Mouse (Mus musculus) midbrain, embryonic 12.5 days (tissue): ENCODE results near the gene Mad2l2. TPM values are rescaled to one million over a fixed set of nuclear protein-coding genes. Genes with fewer than 3 reads are reported as not detected.

ENCODE experiments used
- ATAC-seq: fragments of 200-750 bp; cut with Nextera tagmentation; 2 replicates; pipeline ENCODE4 v1.8.0; 2017; ENCODE audit warnings: low read depth, moderate TSS enrichment, moderate library complexity; ENCODE audit not compliant: low FRiP score
- H3K27ac ChIP-seq: fragments of 300-500 bp; sonication (generic); replicated peaks from 2 replicates; pipeline ENCODE4 v1.5.1; 2016; ENCODE audit warnings: mild to moderate bottlenecking
- H3K27me3 ChIP-seq: fragments of 300-500 bp; sonication (generic); 2 replicates; pipeline ENCODE4 v1.6.1; 2016; ENCODE audit warnings: mild to moderate bottlenecking
- H3K36me3 ChIP-seq: fragments of 300-500 bp; sonication (generic); 2 replicates; pipeline ENCODE4 v1.6.1; 2016
- H3K4me1 ChIP-seq: fragments of 300-500 bp; sonication (generic); 2 replicates; pipeline ENCODE4 v1.6.1; 2016
- H3K4me2 ChIP-seq: fragments of 300-500 bp; sonication (generic); replicated peaks from 2 replicates; pipeline ENCODE4 v1.6.1; 2016; ENCODE audit warnings: mild to moderate bottlenecking, moderate library complexity
- H3K4me3 ChIP-seq: fragments of 300-500 bp; sonication (generic); 2 replicates; pipeline ENCODE4 v1.5.1; 2016; ENCODE audit warnings: mild to moderate bottlenecking
- H3K9ac ChIP-seq: fragments of 300-500 bp; sonication (generic); replicated peaks from 2 replicates; pipeline ENCODE4 v1.6.1; 2016; ENCODE audit warnings: mild to moderate bottlenecking, moderate library complexity
- H3K9me3 ChIP-seq: fragments of 300-500 bp; sonication (generic); 2 replicates; pipeline ENCODE4 v1.6.1; 2016; ENCODE audit warnings: mild to moderate bottlenecking
- WGBS: fragments of 180-500 bp; shearing (Covaris S2); methylation state at CpG from one replicate; pipeline ENCODE4 v1.1.7; 2016; 5-methylcytosine and 5-hydroxymethylcytosine counted together
- polyA plus RNA-seq: library from polyadenylated mRNA; unstranded; fragments of >200 nt; fragmentation: Nextera tagmentation; extraction: Ambion mirVana; gene quantifications from 2 replicates; pipeline ENCODE4 v1.2.1, GENCODE M21; 2016

Gene Mad2l2
- polyA plus RNA-seq, 1 experiment from 2014 or later = 94.7 TPM

GRCm38 (mm10) chr4:148089166-148089565 lies 41.0 kb upstream of the Mad2l2 start:
- Histone ChIP-seq H3K9me3 (no peaks in the 10 kb centered on the region), H3K4me2 (no peak overlapping the region), H3K9ac (no peak overlapping the region), H3K27me3 (no peaks in the 10 kb centered on the region), H3K4me3 (no peak overlapping the region), H3K27ac (no peak overlapping the region), H3K36me3 (no peaks in the 10 kb centered on the region), H3K4me1 (peaks cover 33% of the 10 kb centered on the region)
- ATAC-seq = no peak
- WGBS = 55% methylated on average over 4 of the region's 4 CpGs

- WGBS = 97% methylated on average over 1 of the region's 1 CpGs
Measured at GRCm38 (mm10) chr4:148091181-148091580, 39.0 kb upstream of the Mad2l2 start.

GRCm38 (mm10) chr4:148092551-148093271 lies 37.5 kb upstream of the Mad2l2 start:
- peaks cover 10% of the 10 kb centered on the region for H3K4me1 ChIP-seq
- no peak overlapping the region for H3K4me3 ChIP-seq
- ATAC-seq = no peak
- no peak overlapping the region for H3K27ac ChIP-seq
- H3K27me3 ChIP-seq = no peaks in the 10 kb centered on the region
- H3K9me3 ChIP-seq = no peaks in the 10 kb centered on the region
- WGBS = 90% methylated on average over 11 of the region's 11 CpGs
- H3K4me2 ChIP-seq = no peak overlapping the region
- H3K9ac ChIP-seq = no peak overlapping the region
- H3K36me3 ChIP-seq = no peaks in the 10 kb centered on the region

More at GRCm38 (mm10) chr4:148091181-148091580, 39.0 kb upstream of the Mad2l2 start:
- ATAC-seq = no peak
- no peak overlapping the region for H3K27ac ChIP-seq
- no peaks in the 10 kb centered on the region for H3K9me3 ChIP-seq
- no peak overlapping the region for H3K9ac ChIP-seq
- peaks cover 20% of the 10 kb centered on the region for H3K4me1 ChIP-seq
- H3K4me3 ChIP-seq = no peak overlapping the region
- H3K4me2 ChIP-seq = no peak overlapping the region
- H3K36me3 ChIP-seq = no peaks in the 10 kb centered on the region
- no peaks in the 10 kb centered on the region for H3K27me3 ChIP-seq

GRCm38 (mm10) chr4:148094161-148094560 lies 36.0 kb upstream of the Mad2l2 start:
- WGBS = 83% methylated on average over 5 of the region's 5 CpGs
- H3K4me3 ChIP-seq = no peak overlapping the region
- no peak for ATAC-seq

GRCm38 (mm10) chr4:148095081-148095480 lies 35.1 kb upstream of the Mad2l2 start:
- no peaks in the 10 kb centered on the region for H3K27me3 ChIP-seq
- H3K9ac ChIP-seq = no peak overlapping the region
- H3K4me1 ChIP-seq = no peaks in the 10 kb centered on the region
- H3K4me3 ChIP-seq = no peak overlapping the region
- no peaks in the 10 kb centered on the region for H3K36me3 ChIP-seq
- no peak for ATAC-seq
- H3K9me3 ChIP-seq = no peaks in the 10 kb centered on the region
- 78% methylated on average over 4 of the region's 4 CpGs for WGBS
- no peak overlapping the region for H3K27ac ChIP-seq
- H3K4me2 ChIP-seq = no peak overlapping the region

More at GRCm38 (mm10) chr4:148094161-148094560, 36.0 kb upstream of the Mad2l2 start:
- H3K4me2 ChIP-seq = no peak overlapping the region
- peaks cover 2% of the 10 kb centered on the region; the same call in 1 of the 2 replicates for H3K4me1 ChIP-seq
- no peaks in the 10 kb centered on the region for H3K36me3 ChIP-seq
- H3K9me3 ChIP-seq = no peaks in the 10 kb centered on the region
- no peak overlapping the region for H3K9ac ChIP-seq
- H3K27me3 ChIP-seq = no peaks in the 10 kb centered on the region
- no peak overlapping the region for H3K27ac ChIP-seq

- Histone ChIP-seq H3K36me3 (peaks cover 14% of the 10 kb centered on the region), H3K4me2 (no peak overlapping the region), H3K4me1 (peaks cover 10% of the 10 kb centered on the region; the same call in 1 of the 2 replicates), H3K9ac (no peak overlapping the region), H3K27me3 (peaks cover 8% of the 10 kb centered on the region), H3K9me3 (no peaks in the 10 kb centered on the region), H3K4me3 (no peak overlapping the region), H3K27ac (no peak overlapping the region)
- ATAC-seq = no peak
- WGBS = 100% methylated on average over 2 of the region's 2 CpGs
Measured at GRCm38 (mm10) chr4:148097936-148098335, 32.2 kb upstream of the Mad2l2 start.

GRCm38 (mm10) chr4:148098666-148099065 lies 31.5 kb upstream of the Mad2l2 start:
- WGBS = 92% methylated on average over 3 of the region's 3 CpGs
- H3K9me3 ChIP-seq = no peaks in the 10 kb centered on the region
- no peak overlapping the region for H3K9ac ChIP-seq
- peaks cover 10% of the 10 kb centered on the region; the same call in 1 of the 2 replicates for H3K4me1 ChIP-seq
- no peak for ATAC-seq
- H3K36me3 ChIP-seq = peaks cover 17% of the 10 kb centered on the region
- H3K27me3 ChIP-seq = peaks cover 8% of the 10 kb centered on the region
- no peak overlapping the region for H3K27ac ChIP-seq
- H3K4me2 ChIP-seq = no peak overlapping the region
- H3K4me3 ChIP-seq = no peak overlapping the region

GRCm38 (mm10) chr4:148101801-148102527 lies 28.2 kb upstream of the Mad2l2 start:
- peak overlapping the region; percentile 32; the same call in 1 of the 2 replicates for H3K27ac ChIP-seq
- WGBS = 17% methylated on average over 29 of the region's 29 CpGs
- peaks cover 8% of the 10 kb centered on the region for H3K27me3 ChIP-seq
- H3K4me3 ChIP-seq = 0 out of 2 replicates have a peak overlapping the region, but pooled peaks have one; percentile 9
- H3K4me1 ChIP-seq = peaks cover 10% of the 10 kb centered on the region; the same call in 1 of the 2 replicates
- peak overlapping the region; percentile 43 for H3K4me2 ChIP-seq
- ATAC-seq = peak; percentile 87
- no peaks in the 10 kb centered on the region for H3K9me3 ChIP-seq
- H3K36me3 ChIP-seq = peaks cover 36% of the 10 kb centered on the region
- peak overlapping the region; percentile 29; the same call in 1 of the 2 replicates for H3K9ac ChIP-seq

- H3K4me1 ChIP-seq = peaks cover 10% of the 10 kb centered on the region
- peaks cover 8% of the 10 kb centered on the region for H3K27me3 ChIP-seq
- peaks cover 56% of the 10 kb centered on the region for H3K36me3 ChIP-seq
- 91% methylated on average over 3 of the region's 3 CpGs for WGBS
- no peak for ATAC-seq
- no peaks in the 10 kb centered on the region for H3K9me3 ChIP-seq
- H3K4me3 ChIP-seq = no peak overlapping the region
- H3K27ac ChIP-seq = no peak overlapping the region
- no peak overlapping the region for H3K4me2 ChIP-seq
- H3K9ac ChIP-seq = no peak overlapping the region
Measured at GRCm38 (mm10) chr4:148104146-148104545, 26.0 kb upstream of the Mad2l2 start.

- Histone ChIP-seq H3K27me3 (no peaks in the 10 kb centered on the region; the same call in 1 of the 2 replicates), H3K4me2 (no peak overlapping the region), H3K4me3 (no peak overlapping the region), H3K36me3 (peaks cover 74% of the 10 kb centered on the region), H3K9ac (no peak overlapping the region), H3K4me1 (no peaks in the 10 kb centered on the region; the same call in 1 of the 2 replicates), H3K27ac (no peak overlapping the region), H3K9me3 (no peaks in the 10 kb centered on the region)
- ATAC-seq = no peak
- WGBS = 69% methylated on average over 22 of the region's 22 CpGs
Measured at GRCm38 (mm10) chr4:148107621-148108291, 22.4 kb upstream of the Mad2l2 start.

GRCm38 (mm10) chr4:148108565-148109100 lies 21.6 kb upstream of the Mad2l2 start:
- Histone ChIP-seq H3K4me2 (no peak overlapping the region), H3K27me3 (no peaks in the 10 kb centered on the region; the same call in 1 of the 2 replicates), H3K27ac (no peak overlapping the region), H3K4me1 (no peaks in the 10 kb centered on the region; the same call in 1 of the 2 replicates), H3K4me3 (no peak overlapping the region), H3K9ac (no peak overlapping the region), H3K36me3 (peaks cover 80% of the 10 kb centered on the region), H3K9me3 (no peaks in the 10 kb centered on the region)
- no peak for ATAC-seq
- WGBS = 82% methylated on average over 7 of the region's 7 CpGs
